Mouse (Mus musculus): Measurements from ENCODE around the gene Tent5a. TPM values are rescaled to one million over a fixed set of nuclear protein-coding genes. Genes with fewer than 3 reads are reported as not detected.

Gene Tent5a
- polyA plus RNA-seq, 1 experiment from 2014 or later, result 5.3 TPM

GRCm38 (mm10) chr9:85342892-85343785 is 16.0 kb upstream of the Tent5a start:
- H3K9ac ChIP-seq (replicated peaks; ENCODE audit: low read length), result no peak overlapping the region
- H3K27me3 ChIP-seq (ENCODE audit: control insufficient read depth, insufficient read depth, low read length), result no peaks in the 10 kb centered on the region
- no peak for ATAC-seq (ENCODE audit: low FRiP score, low TSS enrichment)
- H3K4me1 ChIP-seq (ENCODE audit: control insufficient read depth, insufficient read depth, low read length), result no peaks in the 10 kb centered on the region
- no peak overlapping the region for H3K4me3 ChIP-seq (replicated peaks; ENCODE audit: low read depth, low read length)
- H3K27ac ChIP-seq (replicated peaks; ENCODE audit: low read depth, low read length), result no peak overlapping the region
- H3K4me2 ChIP-seq (ENCODE audit: low read length), result no peak overlapping the region
- DNase-seq, result no peak
- no peaks in the 10 kb centered on the region for H3K36me3 ChIP-seq (ENCODE audit: control insufficient read depth, insufficient read depth, low read length)
- WGBS, result 92% methylated on average over 8 of the region's 8 CpGs
- H3K9me3 ChIP-seq (ENCODE audit: control insufficient read depth, low read length), result no peaks in the 10 kb centered on the region

- H3K36me3 ChIP-seq (ENCODE audit: control insufficient read depth, insufficient read depth, low read length), result no peaks in the 10 kb centered on the region
- H3K27ac ChIP-seq (replicated peaks; ENCODE audit: low read depth, low read length), result no peak overlapping the region
- DNase-seq, result no peak
- ATAC-seq (ENCODE audit: low FRiP score, low TSS enrichment), result no peak
- H3K9ac ChIP-seq (replicated peaks; ENCODE audit: low read length), result no peak overlapping the region
- no peak overlapping the region for H3K4me3 ChIP-seq (replicated peaks; ENCODE audit: low read depth, low read length)
- H3K9me3 ChIP-seq (ENCODE audit: control insufficient read depth, low read length), result no peaks in the 10 kb centered on the region
- WGBS, result 61% methylated on average over 3 of the region's 3 CpGs
- H3K27me3 ChIP-seq (ENCODE audit: control insufficient read depth, insufficient read depth, low read length), result no peaks in the 10 kb centered on the region
- H3K4me2 ChIP-seq (ENCODE audit: low read length), result no peak overlapping the region
- H3K4me1 ChIP-seq (ENCODE audit: control insufficient read depth, insufficient read depth, low read length), result no peaks in the 10 kb centered on the region
Measured at GRCm38 (mm10) chr9:85340303-85340702, 13.2 kb upstream of the Tent5a start.

- no peak for DNase-seq
- Histone ChIP-seq H3K4me3 (replicated peaks; ENCODE audit: low read depth, low read length) (no peak overlapping the region), H3K9me3 (ENCODE audit: control insufficient read depth, low read length) (no peaks in the 10 kb centered on the region), H3K27ac (replicated peaks; ENCODE audit: low read depth, low read length) (no peak overlapping the region), H3K27me3 (ENCODE audit: control insufficient read depth, insufficient read depth, low read length) (no peaks in the 10 kb centered on the region), H3K9ac (replicated peaks; ENCODE audit: low read length) (no peak overlapping the region), H3K4me2 (ENCODE audit: low read length) (no peak overlapping the region), H3K36me3 (ENCODE audit: control insufficient read depth, insufficient read depth, low read length) (no peaks in the 10 kb centered on the region), H3K4me1 (ENCODE audit: control insufficient read depth, insufficient read depth, low read length) (no peaks in the 10 kb centered on the region)
- 90% methylated on average over 7 of the region's 7 CpGs for WGBS
- ATAC-seq (ENCODE audit: low FRiP score, low TSS enrichment), result no peak
Measured at GRCm38 (mm10) chr9:85336046-85336445, 8.9 kb upstream of the Tent5a start.

GRCm38 (mm10) chr9:85331521-85331920 is 4.4 kb upstream of the Tent5a start:
- H3K27ac ChIP-seq (replicated peaks; ENCODE audit: low read depth, low read length), result no peak overlapping the region
- no peaks in the 10 kb centered on the region for H3K9me3 ChIP-seq (ENCODE audit: control insufficient read depth, low read length)
- H3K27me3 ChIP-seq (ENCODE audit: control insufficient read depth, insufficient read depth, low read length), result 0 out of 2 replicates have a peak, but pooled peaks cover 4% of the 10 kb centered on the region
- ATAC-seq (ENCODE audit: low FRiP score, low TSS enrichment) (no peak), DNase-seq (no peak)
- H3K4me1 ChIP-seq (ENCODE audit: control insufficient read depth, insufficient read depth, low read length), result no peaks in the 10 kb centered on the region
- H3K9ac ChIP-seq (replicated peaks; ENCODE audit: low read length), result no peak overlapping the region
- no peaks in the 10 kb centered on the region for H3K36me3 ChIP-seq (ENCODE audit: control insufficient read depth, insufficient read depth, low read length)
- no peak overlapping the region for H3K4me2 ChIP-seq (ENCODE audit: low read length)
- 69% methylated on average over 2 of the region's 2 CpGs for WGBS
- H3K4me3 ChIP-seq (replicated peaks; ENCODE audit: low read depth, low read length), result no peak overlapping the region

GRCm38 (mm10) chr9:85328259-85328658 is 1.1 kb upstream of the Tent5a start:
- Histone ChIP-seq H3K4me2 (ENCODE audit: low read length) (peak overlapping the region; percentile 97), H3K4me3 (replicated peaks; ENCODE audit: low read depth, low read length) (peak overlapping the region; percentile 61), H3K27me3 (ENCODE audit: control insufficient read depth, insufficient read depth, low read length) (0 out of 2 replicates have a peak, but pooled peaks cover 5% of the 10 kb centered on the region), H3K27ac (replicated peaks; ENCODE audit: low read depth, low read length) (peak overlapping the region; percentile 49), H3K9me3 (ENCODE audit: control insufficient read depth, low read length) (no peaks in the 10 kb centered on the region), H3K4me1 (ENCODE audit: control insufficient read depth, insufficient read depth, low read length) (0 out of 2 replicates have a peak, but pooled peaks cover 3% of the 10 kb centered on the region), H3K9ac (replicated peaks; ENCODE audit: low read length) (peak overlapping the region; percentile 49), H3K36me3 (ENCODE audit: control insufficient read depth, insufficient read depth, low read length) (no peaks in the 10 kb centered on the region)
- 2% methylated on average over 16 of the region's 16 CpGs for WGBS
- ATAC-seq (ENCODE audit: low FRiP score, low TSS enrichment), result peak; percentile 46
- DNase-seq, result peak; percentile 94

- ATAC-seq (ENCODE audit: low FRiP score, low TSS enrichment) (peak; percentile 65), DNase-seq (peak; percentile 75)
- peak overlapping the region; percentile 49; the same call in 1 of the 2 replicates for H3K27ac ChIP-seq (replicated peaks; ENCODE audit: low read depth, low read length)
- 0 out of 2 replicates have a peak, but pooled peaks cover 5% of the 10 kb centered on the region for H3K27me3 ChIP-seq (ENCODE audit: control insufficient read depth, insufficient read depth, low read length)
- H3K4me1 ChIP-seq (ENCODE audit: control insufficient read depth, insufficient read depth, low read length), result 0 out of 2 replicates have a peak, but pooled peaks cover 3% of the 10 kb centered on the region
- H3K9me3 ChIP-seq (ENCODE audit: control insufficient read depth, low read length), result no peaks in the 10 kb centered on the region
- H3K4me2 ChIP-seq (ENCODE audit: low read length), result peak overlapping the region; percentile 97
- H3K36me3 ChIP-seq (ENCODE audit: control insufficient read depth, insufficient read depth, low read length), result no peaks in the 10 kb centered on the region
- peak overlapping the region; percentile 61 for H3K4me3 ChIP-seq (replicated peaks; ENCODE audit: low read depth, low read length)
- 1% methylated on average over 88 of the region's 88 CpGs for whole genome bisulfite sequencing
- H3K9ac ChIP-seq (replicated peaks; ENCODE audit: low read length), result peak overlapping the region; percentile 49
Measured at GRCm38 (mm10) chr9:85326292-85327241, 581 bp downstream of the Tent5a start.

GRCm38 (mm10) chr9:85325201-85325868 is 1.8 kb downstream of the Tent5a start:
- 0 out of 2 replicates have a peak, but pooled peaks cover 5% of the 10 kb centered on the region for H3K27me3 ChIP-seq (ENCODE audit: control insufficient read depth, insufficient read depth, low read length)
- no peak overlapping the region for H3K27ac ChIP-seq (replicated peaks; ENCODE audit: low read depth, low read length)
- ATAC-seq (ENCODE audit: low FRiP score, low TSS enrichment), result no peak
- H3K4me2 ChIP-seq (ENCODE audit: low read length), result peak overlapping the region; percentile 97
- DNase-seq, result peak; percentile 27
- WGBS, result 53% methylated on average over 17 of the region's 17 CpGs
- H3K9ac ChIP-seq (replicated peaks; ENCODE audit: low read length), result no peak overlapping the region
- H3K9me3 ChIP-seq (ENCODE audit: control insufficient read depth, low read length), result no peaks in the 10 kb centered on the region
- peak overlapping the region; percentile 61 for H3K4me3 ChIP-seq (replicated peaks; ENCODE audit: low read depth, low read length)
- H3K36me3 ChIP-seq (ENCODE audit: control insufficient read depth, insufficient read depth, low read length), result no peaks in the 10 kb centered on the region
- 0 out of 2 replicates have a peak, but pooled peaks cover 3% of the 10 kb centered on the region for H3K4me1 ChIP-seq (ENCODE audit: control insufficient read depth, insufficient read depth, low read length)
